Mouse (Mus musculus) layer of hippocampus, adult 2 months (tissue): ENCODE data around the gene E130309D02Rik. TPM values are rescaled to one million over a fixed set of nuclear protein-coding genes. Genes with fewer than 3 reads are reported as not detected.

Experiments used
- DNase-seq, 2 experiments: peaks; one replicate each; pipeline ENCODE4 v3.0.0; 2022; ENCODE audit warnings: low spot score in 2 of 2
- H3K27ac ChIP-seq: fragments of 200-600 bp; 2 replicates; pipeline ENCODE4 v1.8.1; 2022
- H3K4me3 ChIP-seq: fragments of 200-600 bp; 2 replicates; pipeline ENCODE4 v1.8.1; 2022; ENCODE audit warnings: mild to moderate bottlenecking
- CTCF ChIP-seq: fragments of 200-600 bp; conservative IDR thresholded peaks from 2 replicates; pipeline ENCODE4 v1.8.1; 2022; ENCODE audit warnings: antibody characterized with exemption, mild to moderate bottlenecking, moderate library complexity
- total RNA-seq, 2 experiments: library from RNA; stranded (reverse); gene quantifications; 2 replicates each; pipeline ENCODE4 v1.2.3; 2021

E130309D02Rik gene
- total RNA-seq, 2 experiments from 2014 or later = 24.8 to 25.0 TPM

DNA sequence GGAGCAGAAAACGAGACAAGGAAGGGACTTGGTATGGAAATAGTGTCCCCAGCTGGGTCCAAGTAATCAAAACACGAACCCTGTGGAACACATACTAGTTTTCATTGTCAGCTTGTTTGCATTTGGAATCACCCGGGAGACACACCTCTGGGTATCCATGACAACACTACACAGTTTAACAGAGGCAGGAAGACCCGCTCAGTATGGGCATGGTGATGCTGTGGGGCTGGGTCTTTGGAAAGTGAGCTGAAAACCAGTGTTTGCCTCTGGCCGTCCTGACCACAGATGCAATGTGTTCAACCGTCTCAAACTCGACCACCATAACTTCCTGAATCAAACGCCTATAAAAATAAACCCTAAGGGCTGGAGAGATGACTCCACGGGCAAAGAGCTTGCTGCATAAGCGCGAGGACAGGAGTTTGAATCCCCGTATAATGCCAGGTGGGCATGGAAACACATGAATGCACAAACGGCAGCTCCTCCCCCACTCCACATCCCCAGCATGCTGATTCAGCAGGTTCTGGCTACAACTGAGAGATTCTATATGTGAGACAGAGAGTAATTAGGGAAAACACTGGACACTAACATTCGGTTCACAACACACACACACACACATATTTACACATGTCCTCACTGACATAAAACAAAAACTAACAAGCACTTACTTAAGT is 19.4 kb upstream of the E130309D02Rik start:
- peak overlapping the region; percentile 42 for H3K4me3 ChIP-seq
- H3K27ac ChIP-seq = no peak overlapping the region
- DNase-seq = no peak
- no peak for TF ChIP-seq CTCF

DNA sequence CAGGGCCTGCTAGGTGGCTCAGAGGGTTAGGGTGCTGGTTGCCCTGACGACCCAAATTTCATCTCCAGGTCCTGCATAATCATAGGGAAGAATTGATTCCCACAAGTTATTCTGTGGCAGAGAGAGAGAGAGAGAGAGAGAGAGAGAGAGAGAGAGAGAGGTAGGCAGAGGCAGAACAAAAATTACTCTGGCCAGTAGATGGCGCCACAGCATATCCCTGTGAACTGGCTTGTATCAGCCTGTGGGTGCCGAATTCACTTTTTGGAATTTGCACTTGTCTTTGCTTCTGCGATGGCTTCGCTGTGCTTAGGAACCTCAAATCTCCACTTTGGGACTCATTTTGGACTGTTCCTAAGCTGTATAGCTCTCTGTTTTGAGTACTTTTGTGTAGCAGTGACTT is 18.7 kb upstream of the E130309D02Rik start:
- DNase-seq = peak; percentile 81 to 93
- peak overlapping the region; percentile 42 for H3K4me3 ChIP-seq
- TF ChIP-seq CTCF = peak; percentile 84
- no peak overlapping the region for H3K27ac ChIP-seq

DNA sequence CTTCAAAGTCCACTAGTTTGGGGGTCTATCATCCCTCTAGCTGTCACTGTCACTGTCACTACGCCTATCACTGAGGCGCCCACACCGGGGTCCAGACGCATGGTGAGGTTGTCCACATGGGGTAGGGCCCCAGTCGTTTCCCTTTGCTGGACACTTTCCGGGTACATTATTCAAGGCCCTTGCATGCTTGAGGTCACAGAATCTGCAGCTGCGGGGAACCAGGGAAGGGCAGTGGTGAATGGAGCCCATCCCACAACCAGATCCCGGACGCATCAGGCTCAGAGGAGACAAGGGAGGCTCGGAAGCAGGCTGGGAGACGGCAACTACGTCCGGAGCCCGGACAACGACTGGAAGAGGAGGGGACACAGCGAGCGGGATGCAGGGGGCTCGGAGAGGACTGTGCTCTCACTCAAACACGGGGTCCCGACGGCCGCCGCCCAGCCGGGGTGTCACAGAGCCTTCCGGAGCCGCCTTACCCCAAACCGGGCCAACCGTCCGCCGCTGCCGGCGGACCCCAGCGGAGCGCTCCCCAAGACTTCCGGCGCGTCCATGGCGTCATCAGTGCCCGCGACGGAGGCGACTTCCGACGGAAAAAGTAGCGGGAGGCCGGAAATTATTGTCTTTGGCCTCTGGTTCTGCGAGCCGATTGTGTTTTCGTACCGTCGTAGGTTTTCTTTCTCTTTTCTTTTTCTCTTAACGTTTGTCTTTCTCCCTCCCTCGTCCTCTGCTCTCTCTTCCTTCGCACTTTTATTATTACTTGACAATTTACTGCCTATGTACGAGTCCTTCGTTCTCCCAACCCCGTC is 13.7 kb upstream of the E130309D02Rik start, which contains the start of gene Zdhhc4:
Zdhhc4 (minus strand) TSS at position 567 of the 806 bp plus-strand sequence.
- peak; percentile 87 to 97 for DNase-seq
- peak within 1 kb of the TSS; percentile 92 for H3K27ac ChIP-seq
- peak within 1 kb of the TSS; percentile 97 for H3K4me3 ChIP-seq
- no peak for TF ChIP-seq CTCF

DNA sequence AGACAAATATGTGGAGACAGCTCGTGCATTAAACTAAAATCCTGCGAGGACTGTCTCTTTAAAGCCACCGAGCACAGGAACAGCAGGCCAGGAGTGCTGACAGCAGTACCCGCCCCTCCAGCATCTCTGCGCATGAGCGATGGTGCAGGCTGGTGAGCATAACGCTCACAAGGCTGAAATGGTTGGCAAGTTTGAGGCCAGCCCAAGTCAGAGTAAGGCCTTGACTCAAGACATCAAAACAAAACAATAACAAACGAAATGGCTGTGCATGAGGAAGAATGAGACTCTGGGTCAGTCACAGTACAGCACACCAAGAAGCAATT is 2.1 kb upstream of the E130309D02Rik start:
- no peak for TF ChIP-seq CTCF
- DNase-seq = no peak
- peak overlapping the region; percentile 36; the same call in 1 of the 2 replicates for H3K27ac ChIP-seq
- no peak overlapping the region for H3K4me3 ChIP-seq

DNA sequence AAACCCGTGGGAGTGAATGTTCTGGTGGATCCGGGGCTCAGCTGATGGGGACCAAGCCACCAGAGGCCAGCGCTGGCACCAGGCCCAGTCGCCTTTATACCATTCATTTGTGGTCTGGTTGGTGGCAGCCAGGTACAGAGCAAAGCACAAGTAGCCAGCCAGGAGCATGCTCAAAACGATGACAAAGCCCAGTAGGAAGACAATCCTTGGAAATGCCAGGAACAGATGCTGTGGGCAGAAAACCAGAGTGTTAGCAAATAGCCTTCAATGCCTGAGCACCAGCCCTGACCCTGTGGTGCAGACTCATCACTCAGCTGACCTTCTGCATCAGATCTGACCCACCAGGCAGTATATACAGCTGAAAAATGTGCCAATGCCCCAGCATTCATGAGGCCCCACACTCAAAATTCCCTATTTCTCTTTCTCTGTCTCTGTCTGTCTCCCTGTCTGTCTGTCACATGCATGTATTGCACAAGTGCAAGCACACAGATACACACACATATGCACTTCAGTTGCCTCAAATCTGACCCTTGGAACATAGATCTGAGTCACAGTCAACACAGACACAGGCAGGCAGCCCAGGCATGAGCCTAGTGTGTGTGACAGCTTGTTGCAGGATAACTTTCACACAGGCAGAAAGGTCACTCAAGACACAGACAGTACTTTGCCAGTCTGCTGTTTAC is 1.6 kb upstream of the E130309D02Rik start:
- TF ChIP-seq CTCF = no peak
- DNase-seq = no peak
- no peak overlapping the region for H3K4me3 ChIP-seq
- peak overlapping the region; percentile 36; the same call in 1 of the 2 replicates for H3K27ac ChIP-seq

DNA sequence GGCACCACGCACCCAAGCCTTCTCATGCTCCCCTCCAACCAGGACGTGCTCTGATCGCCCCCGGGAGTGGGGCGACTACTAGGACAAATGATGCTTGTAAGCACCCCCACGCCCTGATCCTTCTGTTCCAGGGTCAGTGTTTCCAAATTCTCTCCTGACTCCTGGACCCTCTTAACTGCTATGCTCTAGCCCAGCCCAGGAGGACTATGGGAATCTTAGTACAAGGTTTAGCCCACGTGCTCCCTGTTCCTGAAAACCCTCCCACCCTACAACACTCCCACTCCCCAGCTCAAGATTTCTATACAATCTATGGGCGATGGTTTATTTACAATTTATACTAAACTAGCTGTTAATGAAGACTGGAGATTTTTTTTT is 341 bp upstream of the E130309D02Rik start:
- Histone ChIP-seq H3K27ac (no peak overlapping the region), H3K4me3 (peak overlapping the region; percentile 97)
- no peak for TF ChIP-seq CTCF
- no peak for DNase-seq

DNA sequence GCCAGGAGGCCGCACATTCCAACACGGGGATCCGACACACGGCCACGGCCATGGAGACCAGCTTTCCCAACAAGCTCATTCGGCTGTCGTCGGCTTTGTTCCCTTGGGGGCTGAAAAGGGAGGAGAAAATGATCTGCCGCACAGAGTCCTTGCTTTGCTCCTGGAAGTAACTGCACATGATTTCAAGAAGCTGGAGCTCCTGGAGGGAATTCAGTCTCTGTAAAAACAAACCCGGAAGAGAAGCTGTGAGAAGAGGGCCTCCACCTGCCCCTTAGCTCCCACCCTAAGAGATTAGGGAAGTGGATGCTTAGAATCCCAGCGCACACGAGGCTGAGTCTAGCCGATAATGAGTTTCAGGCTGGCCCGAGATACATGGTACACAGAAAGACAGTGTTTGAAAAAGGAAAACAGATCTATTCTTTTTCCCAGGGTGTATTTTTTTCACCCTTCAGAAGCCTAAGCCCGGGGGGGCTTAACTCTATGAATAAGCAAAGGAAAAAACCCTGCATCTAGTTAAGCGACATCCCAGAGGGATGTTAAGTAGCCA is 904 bp downstream of the E130309D02Rik start:
- no peak for TF ChIP-seq CTCF
- Histone ChIP-seq H3K27ac (peak overlapping the region; percentile 95), H3K4me3 (peak overlapping the region; percentile 97)
- DNase-seq = no peak

DNA sequence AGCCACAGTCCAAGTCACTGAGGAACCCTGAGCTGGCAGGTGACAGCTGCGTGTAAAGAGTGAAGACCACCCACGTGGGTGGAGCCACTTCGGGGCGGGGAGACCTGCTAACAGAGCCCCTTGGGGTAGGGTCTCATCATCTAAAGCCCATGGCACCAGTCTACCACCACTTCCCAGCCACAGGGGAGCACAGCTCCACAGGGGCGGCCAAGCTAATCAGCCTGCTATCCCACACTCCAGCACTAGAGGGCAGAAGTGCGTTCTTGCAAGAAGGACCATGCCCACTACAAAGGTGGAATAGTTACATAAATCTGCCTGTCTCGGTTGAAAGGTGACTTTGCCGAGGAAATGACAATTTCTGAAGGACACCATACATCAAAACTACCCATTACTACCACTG is 3.3 kb downstream of the E130309D02Rik start:
- Histone ChIP-seq H3K27ac (no peak overlapping the region), H3K4me3 (no peak overlapping the region)
- peak; percentile 93 for TF ChIP-seq CTCF
- peak; percentile 56 to 79 for DNase-seq

DNA sequence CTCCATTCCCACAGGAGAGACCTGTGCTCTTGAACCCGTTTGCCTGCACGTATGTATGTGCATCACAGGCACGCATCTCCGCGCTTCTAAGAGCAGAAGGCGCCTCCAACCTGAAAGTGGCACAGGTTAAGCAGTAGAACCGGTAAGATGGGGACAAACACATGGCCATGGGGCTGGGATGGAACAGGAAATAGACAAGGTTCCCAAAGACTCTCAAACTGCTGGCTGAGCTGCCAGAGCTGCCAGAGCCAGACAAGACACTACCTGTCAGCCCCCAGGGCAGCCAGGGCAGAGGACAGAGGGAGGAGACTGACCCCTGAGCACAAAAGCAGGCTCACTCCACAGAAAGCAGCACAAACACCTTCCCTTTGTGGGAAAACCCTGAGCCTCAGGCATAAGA is 5.2 kb downstream of the E130309D02Rik start:
- Histone ChIP-seq H3K4me3 (no peak overlapping the region), H3K27ac (no peak overlapping the region)
- no peak for TF ChIP-seq CTCF
- DNase-seq = no peak

DNA sequence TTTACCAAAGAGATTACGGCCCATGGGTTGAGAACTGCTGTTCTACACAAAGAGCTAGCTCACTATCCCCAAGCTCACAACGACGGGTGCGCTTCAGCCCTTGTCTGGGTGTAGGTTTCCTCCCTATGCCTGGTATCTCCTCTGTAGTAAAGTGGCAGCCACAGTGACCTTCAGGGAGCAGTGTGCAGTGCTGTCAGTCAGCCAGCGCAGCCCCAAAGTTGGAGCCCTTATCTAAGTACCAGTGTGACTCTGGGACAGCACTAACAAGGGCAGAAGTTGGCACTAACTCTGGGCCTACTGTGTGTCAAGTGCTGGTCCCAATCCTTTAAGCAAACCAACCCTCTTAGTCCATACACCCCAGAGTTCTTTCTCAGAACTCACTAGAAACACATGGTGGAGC is 6.3 kb downstream of the E130309D02Rik start:
- H3K4me3 ChIP-seq = no peak overlapping the region
- DNase-seq = no peak
- H3K27ac ChIP-seq = no peak overlapping the region
- TF ChIP-seq CTCF = no peak

DNA sequence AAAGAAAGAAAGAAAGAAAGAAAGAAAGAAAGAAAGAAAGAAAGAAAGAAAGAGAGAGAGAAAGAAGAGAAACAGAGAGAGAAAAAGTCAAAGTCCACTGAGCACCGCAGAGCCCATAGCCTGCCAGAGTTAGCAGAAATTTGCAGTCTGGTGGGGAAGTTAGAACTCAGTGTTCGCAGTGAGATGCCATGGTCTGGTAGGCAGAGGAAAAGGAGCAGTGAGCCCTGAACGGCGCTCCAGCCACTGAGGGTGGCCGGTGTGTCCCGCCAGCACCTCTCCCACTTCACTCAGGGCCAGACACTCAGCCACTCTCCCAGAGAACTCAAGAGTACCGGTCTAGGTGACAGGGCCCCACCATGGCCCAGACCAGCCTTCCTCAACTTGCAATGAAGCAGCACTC is 10.9 kb downstream of the E130309D02Rik start:
- H3K4me3 ChIP-seq = no peak overlapping the region
- TF ChIP-seq CTCF = no peak
- no peak overlapping the region for H3K27ac ChIP-seq
- DNase-seq = no peak

DNA sequence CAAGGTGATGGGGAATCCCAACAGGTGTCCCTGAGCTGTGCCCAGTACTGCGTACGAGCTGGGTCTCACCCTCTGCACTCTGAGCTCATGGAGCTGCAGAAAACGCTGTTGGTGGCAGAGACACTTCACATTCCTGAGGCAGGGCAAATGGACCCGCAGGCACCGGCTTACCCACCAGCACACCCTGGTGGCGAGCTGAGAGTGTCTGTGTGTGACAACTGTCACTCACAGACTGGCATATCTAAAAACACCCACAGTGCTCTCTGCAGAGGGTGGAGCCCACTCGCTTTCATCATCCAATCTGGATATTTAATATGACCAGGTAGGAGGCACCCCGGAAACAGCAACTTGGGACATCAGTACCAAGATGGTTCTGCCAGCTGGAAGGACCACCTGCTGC is 13.9 kb downstream of the E130309D02Rik start:
- TF ChIP-seq CTCF = peak; percentile 79
- Histone ChIP-seq H3K4me3 (no peak overlapping the region), H3K27ac (peak overlapping the region; percentile 68)
- peak; percentile 42 to 50 for DNase-seq

DNA sequence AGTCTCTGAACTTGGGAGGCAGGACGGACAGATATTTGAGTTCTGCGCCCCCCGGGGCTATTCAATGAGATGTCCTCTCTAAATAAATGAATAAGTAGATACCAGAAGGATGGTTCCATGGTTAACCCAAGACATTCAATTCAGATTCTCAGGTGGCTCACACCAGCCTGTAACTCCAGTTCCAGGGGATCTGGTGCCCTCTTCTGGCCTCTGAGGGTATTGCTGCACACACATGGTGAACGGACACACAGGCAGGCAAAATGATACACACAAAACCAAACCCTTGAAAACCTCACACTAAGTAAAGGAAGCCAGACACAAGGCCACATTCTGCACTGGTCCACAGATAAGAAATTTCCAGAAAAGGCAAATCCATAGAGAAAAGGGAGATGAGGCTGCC is 15.5 kb downstream of the E130309D02Rik start:
- Histone ChIP-seq H3K4me3 (no peak overlapping the region), H3K27ac (no peak overlapping the region)
- peak; percentile 90 for TF ChIP-seq CTCF
- peak in 1 of 2 experiments; percentile 71 for DNase-seq
